Mouse (Mus musculus) ES-E14 (cell line): Measurements from ENCODE around the gene Mdm2. TPM values are rescaled to one million over a fixed set of nuclear protein-coding genes. Genes with fewer than 3 reads are reported as not detected.

Experiments
- DNase-seq: peaks from one replicate; pipeline ENCODE4 v3.0.0-alpha.2; 2013; ENCODE audit warnings: low read depth, low spot score
- H3K27ac ChIP-seq: 2 replicates; pipeline ENCODE4 v1.5.1; 2012; ENCODE audit warnings: low read depth, mild to moderate bottlenecking, low read length, moderate library complexity, mixed read lengths; ENCODE audit not compliant: poor library complexity, insufficient read depth, severe bottlenecking
- H3K36me3 ChIP-seq: 2 replicates; pipeline ENCODE4 v1.6.1; 2012; ENCODE audit warnings: mild to moderate bottlenecking, low read length, moderate library complexity, mixed read lengths; ENCODE audit not compliant: control insufficient read depth, poor library complexity, insufficient read depth, severe bottlenecking
- H3K4me1 ChIP-seq, 2 experiments: fragments of 150-350 bp in 1 of 2; sonication (generic) in 1 of 2; 2 replicates each; pipeline ENCODE4 v1.6.1; 2012; ENCODE audit warnings: low read length in 2 of 2, mild to moderate bottlenecking in 1 of 2, mixed read lengths in 1 of 2; ENCODE audit not compliant: control insufficient read depth in 2 of 2, insufficient read depth in 2 of 2, poor library complexity in 1 of 2
- H3K4me3 ChIP-seq, 2 experiments: fragments of 150-350 bp in 1 of 2; sonication (generic) in 1 of 2; 2 replicates each; pipeline ENCODE4 v1.5.1; 2012; ENCODE audit warnings: low read length in 2 of 2, low read depth in 1 of 2, mild to moderate bottlenecking in 1 of 2, mixed read lengths in 1 of 2; ENCODE audit not compliant: insufficient read depth in 1 of 2, poor library complexity in 1 of 2, severe bottlenecking in 1 of 2
- H3K9ac ChIP-seq: 2 replicates; pipeline ENCODE4 v1.6.1; 2012; ENCODE audit warnings: low read depth, mild to moderate bottlenecking, low read length, mixed read lengths; ENCODE audit not compliant: poor library complexity, insufficient read depth, severe bottlenecking
- H3K9me3 ChIP-seq: fragments of 150-350 bp; sonication (generic); 2 replicates; pipeline ENCODE4 v1.6.1; 2012; ENCODE audit warnings: low read depth, mild to moderate bottlenecking, low read length; ENCODE audit not compliant: control insufficient read depth, insufficient read depth
- CHD2 ChIP-seq: IDR thresholded peaks from 2 replicates; pipeline ENCODE4 v1.6.1; 2014; ENCODE audit warnings: mild to moderate bottlenecking, low read depth, low read length, inconsistent platforms
- HCFC1 ChIP-seq: IDR thresholded peaks from 2 replicates; pipeline ENCODE4 v1.6.1; 2012; ENCODE audit warnings: low read length, inconsistent platforms, borderline replicate concordance; ENCODE audit not compliant: insufficient read depth
- MAFK ChIP-seq: IDR thresholded peaks from 2 replicates; pipeline ENCODE4 v1.6.1; 2014; ENCODE audit warnings: mild to moderate bottlenecking, low read depth, low read length, inconsistent platforms; ENCODE audit not compliant: insufficient read depth
- ZC3H11A ChIP-seq: IDR thresholded peaks from 2 replicates; pipeline ENCODE4 v1.6.1; 2012; ENCODE audit warnings: low read depth, mild to moderate bottlenecking, inconsistent platforms, low read length, borderline replicate concordance
- ZNF384 ChIP-seq: IDR thresholded peaks from 2 replicates; pipeline ENCODE4 v1.6.1; 2012; ENCODE audit warnings: low read depth, low read length, inconsistent platforms
- in situ Hi-C, 2 experiments: fragments of 600-800 bp; cut with MboI; formaldehyde crosslinking; loops; one replicate each; pipeline ENCODE4 v1.15.1; 2025; ENCODE audit warnings: low sequenced_read_pairs in 2 of 2, inconsistent platforms in 1 of 2; ENCODE audit not compliant: unreplicated experiment in 2 of 2
- total RNA-seq: library from RNA; depleted of rRNA; stranded (reverse); fragments of 300-350 nt; gene quantifications from 2 replicates; pipeline ENCODE4 v1.2.3, GENCODE M21; 2012

Gene Mdm2
- total RNA-seq, 1 experiment = 178 TPM

GRCm38 (mm10) chr10:117670791-117671190 is 39.8 kb downstream of the Mdm2 start:
- no peak overlapping the region for H3K27ac ChIP-seq
- H3K9me3 ChIP-seq = no peaks in the 10 kb centered on the region
- no peak overlapping the region for H3K9ac ChIP-seq
- TF ChIP-seq CHD2 (no peak), MAFK (no peak), ZNF384 (no peak), HCFC1 (no peak), ZC3H11A (no peak)
- H3K36me3 ChIP-seq = no peaks in the 10 kb centered on the region
- no peak overlapping the region for H3K4me3 ChIP-seq
- in situ Hi-C loops = loop anchor here in 1 of 2 experiments (10.0 kb wide), 1 partner anchor 216 kb away; no protein-coding TSS in a partner anchor
- DNase-seq = no peak
- no peaks in the 10 kb centered on the region for H3K4me1 ChIP-seq

- Histone ChIP-seq H3K4me1 (peaks cover 0 to under 1% of the 10 kb centered on the region in 2 experiments; a peak in 2 of 4 replicates), H3K4me3 (no peak overlapping the region), H3K9ac (no peak overlapping the region), H3K36me3 (no peaks in the 10 kb centered on the region), H3K27ac (no peak overlapping the region), H3K9me3 (no peaks in the 10 kb centered on the region)
- no peak for DNase-seq
- TF ChIP-seq MAFK = no peak
- TF ChIP-seq CHD2 = no peak
- no peak for TF ChIP-seq HCFC1
- TF ChIP-seq ZC3H11A = no peak
- no peak for TF ChIP-seq ZNF384
- in situ Hi-C loops = loop anchor here in 1 of 2 experiments (10.0 kb wide), 1 partner anchor 215 kb away; no protein-coding TSS in a partner anchor
Measured at GRCm38 (mm10) chr10:117670092-117670491, 40.5 kb downstream of the Mdm2 start.

- DNase-seq = no peak
Measured at GRCm38 (mm10) chr10:117669449-117670090, 41.0 kb downstream of the Mdm2 start.

GRCm38 (mm10) chr10:117668546-117669300 is 41.8 kb downstream of the Mdm2 start:
- TF ChIP-seq MAFK (no peak), ZC3H11A (no peak), ZNF384 (no peak), HCFC1 (no peak), CHD2 (no peak)
- DNase-seq = no peak
- Histone ChIP-seq H3K4me3 (no peak overlapping the region), H3K9me3 (no peaks in the 10 kb centered on the region), H3K4me1 (peaks cover 0 to 4% of the 10 kb centered on the region in 2 experiments; a peak in 2 of 4 replicates), H3K9ac (no peak overlapping the region), H3K36me3 (no peaks in the 10 kb centered on the region), H3K27ac (no peak overlapping the region)
- in situ Hi-C loops = no loop called here

More at GRCm38 (mm10) chr10:117669449-117670090, 41.0 kb downstream of the Mdm2 start:
- TF ChIP-seq MAFK (no peak), HCFC1 (no peak), CHD2 (no peak), ZNF384 (no peak), ZC3H11A (no peak)
- Histone ChIP-seq H3K9ac (no peak overlapping the region), H3K4me3 (no peak overlapping the region), H3K9me3 (no peaks in the 10 kb centered on the region), H3K36me3 (no peaks in the 10 kb centered on the region), H3K27ac (no peak overlapping the region), H3K4me1 (peaks cover 0 to 4% of the 10 kb centered on the region in 2 experiments; a peak in 2 of 4 replicates)
- in situ Hi-C loops = loop anchor here in 1 of 2 experiments (10.0 kb wide), 1 partner anchor 215 kb away; no protein-coding TSS in a partner anchor
